Mouse (Mus musculus) limb, embryonic 14.5 days (tissue): ENCODE data around the gene Nup210l. TPM values are rescaled to one million over a fixed set of nuclear protein-coding genes. Genes with fewer than 3 reads are reported as not detected.
A peak's percentile ranks its signal among the peaks of the same experiment; 100 is the strongest.

Experiments used
- ATAC-seq: fragments of 200-750 bp; cut with Nextera tagmentation; 2 replicates; pipeline ENCODE4 v1.8.0; 2017; ENCODE audit warnings: low read depth, moderate number of reproducible peaks, moderate TSS enrichment; ENCODE audit not compliant: low FRiP score
- DNase-seq: peaks from one replicate; pipeline ENCODE4 v3.0.0-alpha.2; 2015; ENCODE audit warnings: low spot score
- H3K27ac ChIP-seq: fragments of 300-500 bp; sonication (generic); replicated peaks from 2 replicates; pipeline ENCODE4 v1.5.1; 2014; ENCODE audit warnings: low read depth, mild to moderate bottlenecking, low read length, moderate library complexity, mixed read lengths
- H3K27me3 ChIP-seq: fragments of 300-500 bp; sonication (generic); 2 replicates; pipeline ENCODE4 v1.6.1; 2014; ENCODE audit warnings: low read length, mixed read lengths; ENCODE audit not compliant: control insufficient read depth, insufficient read depth
- H3K36me3 ChIP-seq: fragments of 300-500 bp; sonication (generic); 2 replicates; pipeline ENCODE4 v1.6.1; 2014; ENCODE audit warnings: mild to moderate bottlenecking, low read length, moderate library complexity, mixed read lengths; ENCODE audit not compliant: control insufficient read depth, insufficient read depth
- H3K4me1 ChIP-seq: fragments of 300-500 bp; sonication (generic); 2 replicates; pipeline ENCODE4 v1.6.1; 2014; ENCODE audit warnings: antibody characterized with exemption, low read length, mixed read lengths; ENCODE audit not compliant: control insufficient read depth, insufficient read depth
- H3K4me2 ChIP-seq: fragments of 300-500 bp; sonication (generic); replicated peaks from 2 replicates; pipeline ENCODE4 v1.6.1; 2014; ENCODE audit warnings: low read depth, mild to moderate bottlenecking, low read length, moderate library complexity; ENCODE audit not compliant: severe bottlenecking
- H3K4me3 ChIP-seq: fragments of 300-500 bp; sonication (generic); replicated peaks from 2 replicates; pipeline ENCODE4 v1.5.1; 2014; ENCODE audit warnings: low read length
- H3K9ac ChIP-seq: fragments of 300-500 bp; sonication (generic); 2 replicates; pipeline ENCODE4 v1.6.1; 2014; ENCODE audit warnings: mild to moderate bottlenecking, low read depth, low read length, moderate library complexity; ENCODE audit not compliant: severe bottlenecking
- H3K9me3 ChIP-seq: fragments of 300-500 bp; sonication (generic); 2 replicates; pipeline ENCODE4 v1.6.1; 2016; ENCODE audit warnings: low read length; ENCODE audit not compliant: control insufficient read depth
- POLR2A ChIP-seq: fragments of 200-500 bp; IDR thresholded peaks from 2 replicates; pipeline ENCODE4 v1.8.0; 2012; ENCODE audit warnings: inconsistent platforms, mild to moderate bottlenecking, moderate library complexity, borderline replicate concordance; ENCODE audit not compliant: insufficient read depth, insufficient read length; ENCODE audit errors: extremely low read depth
- WGBS: fragments of 180-500 bp; shearing (Covaris S2); extraction: QIAGEN DNeasy Blood & Tissue Kit; methylation state at CpG from one replicate; pipeline ENCODE4 v1.1.7; 2014; 5-methylcytosine and 5-hydroxymethylcytosine counted together
- polyA plus RNA-seq, 2 experiments: library from polyadenylated mRNA; depleted of rRNA in 1 of 2; stranded (reverse) in 1 of 2; unstranded in 1 of 2; fragments of >200 nt; fragmentation: Nextera tagmentation in 1 of 2; extraction: Ambion mirVana in 1 of 2; gene quantifications; 2 replicates each; pipeline versions ENCODE4 v1.2.1 to v1.2.3; 2012 to 2014

Gene Nup210l
- polyA plus RNA-seq, 2 experiments: 0.30 to 2.5 TPM

GRCm38 (mm10) chr3:90213956-90214684 lies 110.2 kb downstream of the Nup210l start:
- Histone ChIP-seq H3K4me3 (peak overlapping the region; percentile 88), H3K4me2 (peak overlapping the region; percentile 72), H3K27me3 (no peaks in the 10 kb centered on the region), H3K36me3 (peaks cover 35% of the 10 kb centered on the region), H3K9me3 (no peaks in the 10 kb centered on the region), H3K27ac (peak overlapping the region; percentile 88), H3K9ac (peak overlapping the region; percentile 92), H3K4me1 (peaks cover 19% of the 10 kb centered on the region)
- DNase-seq (no peak), ATAC-seq (peak; percentile 24; the same call in 1 of the 2 replicates)
- WGBS: 15% methylated on average over 12 of the region's 12 CpGs
- no peak for TF ChIP-seq POLR2A

DNA sequence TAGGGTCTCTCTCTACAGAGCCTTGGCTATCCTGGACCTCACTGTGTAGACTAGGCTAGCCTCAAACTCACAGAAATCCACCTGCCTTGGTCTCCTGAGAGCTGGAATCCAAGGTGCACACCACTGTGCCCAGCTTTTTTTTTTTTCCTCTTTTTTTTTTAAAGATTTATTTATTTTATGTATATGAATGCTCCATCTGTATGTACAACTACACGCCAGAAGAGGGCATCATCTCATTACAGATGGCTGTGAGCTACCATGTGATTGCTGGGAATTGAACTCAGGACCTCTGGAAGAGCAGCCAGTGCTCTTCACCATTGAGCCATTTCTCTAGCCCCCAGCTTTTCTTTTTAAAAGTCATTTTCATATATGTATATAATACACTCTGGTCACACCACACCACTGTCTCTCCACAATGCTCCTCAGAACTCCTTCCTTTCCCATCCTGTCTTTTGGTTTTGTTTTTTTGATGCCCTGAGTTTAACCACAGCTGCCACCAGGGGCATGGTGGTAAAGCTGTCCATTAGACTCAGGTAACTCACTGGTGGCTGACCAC lies 112.0 kb downstream of the Nup210l start:
- Histone ChIP-seq H3K4me3 (no peak overlapping the region), H3K27me3 (no peaks in the 10 kb centered on the region), H3K27ac (no peak overlapping the region), H3K9ac (no peak overlapping the region), H3K9me3 (no peaks in the 10 kb centered on the region), H3K36me3 (peaks cover 18% of the 10 kb centered on the region), H3K4me2 (no peak overlapping the region), H3K4me1 (peaks cover 19% of the 10 kb centered on the region)
- no peak for TF ChIP-seq POLR2A
- WGBS: 65% methylated on average over 1 of the region's 1 CpGs
- no peak for ATAC-seq
- DNase-seq: no peak

- H3K9ac ChIP-seq: peak overlapping the region; percentile 65
- no peaks in the 10 kb centered on the region for H3K9me3 ChIP-seq
- peak; percentile 74 for DNase-seq
- H3K4me1 ChIP-seq: peaks cover 11% of the 10 kb centered on the region
- peak overlapping the region; percentile 66 for H3K4me2 ChIP-seq
- H3K36me3 ChIP-seq: peaks cover 10% of the 10 kb centered on the region
- 20% methylated on average over 6 of the region's 6 CpGs for WGBS
- H3K27me3 ChIP-seq: no peaks in the 10 kb centered on the region
- TF ChIP-seq POLR2A: no peak
- peak; percentile 65; the same call in 1 of the 2 replicates for ATAC-seq
- H3K4me3 ChIP-seq: peak overlapping the region; percentile 45
- H3K27ac ChIP-seq: peak overlapping the region; percentile 76
Observed at GRCm38 (mm10) chr3:90220088-90220487, 116.2 kb downstream of the Nup210l start.

GRCm38 (mm10) chr3:90220531-90220951 lies 116.6 kb downstream of the Nup210l start:
- peak overlapping the region; percentile 65 for H3K9ac ChIP-seq
- H3K4me1 ChIP-seq: peaks cover 11% of the 10 kb centered on the region
- no peaks in the 10 kb centered on the region for H3K9me3 ChIP-seq
- peak overlapping the region; percentile 76 for H3K27ac ChIP-seq
- H3K4me3 ChIP-seq: peak overlapping the region; percentile 45
- no peaks in the 10 kb centered on the region for H3K27me3 ChIP-seq
- under 1% methylated on average over 12 of the region's 20 CpGs for WGBS
- H3K4me2 ChIP-seq: peak overlapping the region; percentile 66
- ATAC-seq (peak; percentile 88), DNase-seq (peak; percentile 82)
- peaks cover 10% of the 10 kb centered on the region for H3K36me3 ChIP-seq
- 0 out of 2 replicates have a peak, but pooled peaks have one; percentile 62 for TF ChIP-seq POLR2A

- Histone ChIP-seq H3K4me1 (peaks cover 11% of the 10 kb centered on the region), H3K9ac (peak overlapping the region; percentile 65), H3K9me3 (no peaks in the 10 kb centered on the region), H3K4me2 (peak overlapping the region; percentile 66), H3K4me3 (peak overlapping the region; percentile 45), H3K36me3 (peaks cover 10% of the 10 kb centered on the region), H3K27me3 (no peaks in the 10 kb centered on the region), H3K27ac (0 out of 2 replicates have a peak overlapping the region, but pooled peaks have one; percentile 26)
- ATAC-seq: no peak
- WGBS: 26% methylated on average over 5 of the region's 5 CpGs
- no peak for TF ChIP-seq POLR2A
- DNase-seq: no peak
Observed at GRCm38 (mm10) chr3:90221123-90221522, 117.2 kb downstream of the Nup210l start.
